Mouse (Mus musculus): Measurements from ENCODE around the gene Dok1. TPM values are rescaled to one million over a fixed set of nuclear protein-coding genes. Genes with fewer than 3 reads are reported as not detected.

Dok1 gene
- total and polyA plus RNA-seq, 3 experiments, result 18.7 to 22.3 TPM; not detected in 1

- no peak for DNase-seq (ENCODE audit: low read depth, low spot score)
- Histone ChIP-seq H3K79me2 (ENCODE audit: control insufficient read depth, insufficient read depth, low read length, poor library complexity) (no peaks in the 10 kb centered on the region), H3K4me3 (ENCODE audit: control insufficient read depth in 1 of 2, insufficient read depth in 1 of 2, low read depth in 2 of 2, low read length in 2 of 2) (no peak overlapping the region), H3K9ac (ENCODE audit: control insufficient read depth, low read depth, low read length, poor library complexity, severe bottlenecking) (no peak overlapping the region), H3K27ac (ENCODE audit: control insufficient read depth, low read depth, low read length) (no peak overlapping the region), H3K27me3 (ENCODE audit: control insufficient read depth in 1 of 2, insufficient read depth in 2 of 2, low read length in 2 of 2) (no peaks in the 10 kb centered on the region), H3K9me3 (replicated peaks; ENCODE audit: insufficient read depth, low read length) (no peaks in the 10 kb centered on the region), H3K4me1 (ENCODE audit: control insufficient read depth in 1 of 2, insufficient read depth in 2 of 2, low read length in 2 of 2) (peaks cover 17 to 27% of the 10 kb centered on the region in 2 experiments), H3K36me3 (ENCODE audit: control insufficient read depth in 1 of 2, insufficient read depth in 2 of 2, low read length in 2 of 2) (peaks cover 0 to 32% of the 10 kb centered on the region in 2 experiments; a peak in 2 of 4 replicates)
- TF ChIP-seq JUND (IDR thresholded peaks at IDR 0.05; ENCODE audit: low read depth, low read length) (no peak), HCFC1 (IDR thresholded peaks at IDR 0.05; ENCODE audit: low read depth, low read length) (no peak), ELF1 (IDR thresholded peaks at IDR 0.05; ENCODE audit: low read depth, low read length) (no peak), MYC (IDR thresholded peaks at IDR 0.05; ENCODE audit: low read depth, low read length) (no peak), RCOR1 (IDR thresholded peaks at IDR 0.05; ENCODE audit: low read depth, low read length) (no peak), SIN3A (IDR thresholded peaks at IDR 0.05; ENCODE audit: low read length) (no peak), MYB (IDR thresholded peaks at IDR 0.05; ENCODE audit: low read depth, low read length) (no peak), TBP (IDR thresholded peaks at IDR 0.05; ENCODE audit: low read depth, low read length) (no peak), KAT2A (conservative IDR thresholded peaks at IDR 0.05; ENCODE audit: low read depth, low read length) (no peak), TCF12 (IDR thresholded peaks at IDR 0.05; ENCODE audit: low read depth, low read length) (no peak), POLR2AphosphoS2 (IDR thresholded peaks at IDR 0.05; ENCODE audit: low read length) (no peak), RAD21 (IDR thresholded peaks at IDR 0.05; ENCODE audit: low read depth, low read length) (no peak), ZMIZ1 (IDR thresholded peaks at IDR 0.05; ENCODE audit: low read depth, low read length) (no peak)
Observed at GRCm38 (mm10) chr6:83023786-83024185, 9.5 kb downstream of the Dok1 start.

- Histone ChIP-seq H3K36me3 (ENCODE audit: control insufficient read depth in 1 of 2, insufficient read depth in 2 of 2, low read length in 2 of 2) (peaks cover 0 to 32% of the 10 kb centered on the region in 2 experiments; a peak in 2 of 4 replicates), H3K9ac (ENCODE audit: control insufficient read depth, low read depth, low read length, poor library complexity, severe bottlenecking) (no peak overlapping the region), H3K27ac (ENCODE audit: control insufficient read depth, low read depth, low read length) (no peak overlapping the region), H3K4me1 (ENCODE audit: control insufficient read depth in 1 of 2, insufficient read depth in 2 of 2, low read length in 2 of 2) (peaks cover 17 to 27% of the 10 kb centered on the region in 2 experiments), H3K4me3 (ENCODE audit: control insufficient read depth in 1 of 2, insufficient read depth in 1 of 2, low read depth in 2 of 2, low read length in 2 of 2) (no peak overlapping the region), H3K27me3 (ENCODE audit: control insufficient read depth in 1 of 2, insufficient read depth in 2 of 2, low read length in 2 of 2) (no peaks in the 10 kb centered on the region), H3K9me3 (replicated peaks; ENCODE audit: insufficient read depth, low read length) (no peaks in the 10 kb centered on the region), H3K79me2 (ENCODE audit: control insufficient read depth, insufficient read depth, low read length, poor library complexity) (no peaks in the 10 kb centered on the region)
- TF ChIP-seq MAX (IDR thresholded peaks at IDR 0.05; ENCODE audit: low read length), result peak; percentile 31; the same call in 1 of the 2 replicates
- no peak for TF ChIP-seq CHD2 (IDR thresholded peaks at IDR 0.05; ENCODE audit: low read length)
- TF ChIP-seq ETS1 (IDR thresholded peaks at IDR 0.05; ENCODE audit: low read depth, low read length), result peak; percentile 47; the same call in 1 of the 2 replicates
- TF ChIP-seq USF2 (IDR thresholded peaks at IDR 0.05; ENCODE audit: borderline replicate concordance in 1 of 2, insufficient read depth in 1 of 2, low read depth in 1 of 2, low read length in 2 of 2), result no peak
- no peak for TF ChIP-seq MEF2A (IDR thresholded peaks at IDR 0.05; ENCODE audit: extremely low read depth, insufficient replicate concordance, low read depth, low read length, poor library complexity, severe bottlenecking)
- TF ChIP-seq ZMIZ1 (IDR thresholded peaks at IDR 0.05; ENCODE audit: low read depth, low read length), result no peak
- TF ChIP-seq JUND (IDR thresholded peaks at IDR 0.05; ENCODE audit: low read depth, low read length), result no peak
- no peak for TF ChIP-seq RAD21 (IDR thresholded peaks at IDR 0.05; ENCODE audit: low read depth, low read length)
- TF ChIP-seq EP300 (IDR thresholded peaks at IDR 0.05; ENCODE audit: low read depth in 1 of 2, low read length in 2 of 2), result peak; percentile 26 to 35; a peak in 1 of 4 replicates
- TF ChIP-seq GATA1 (IDR thresholded peaks at IDR 0.05; ENCODE audit: low read depth, low read length), result peak; percentile 49; the same call in 1 of the 2 replicates
- no peak for TF ChIP-seq GABPA (IDR thresholded peaks at IDR 0.05; ENCODE audit: low read depth, low read length)
- TF ChIP-seq ELF1 (IDR thresholded peaks at IDR 0.05; ENCODE audit: low read depth, low read length), result no peak
- TF ChIP-seq BHLHE40 (IDR thresholded peaks at IDR 0.05; ENCODE audit: borderline replicate concordance, low read depth, low read length), result no peak
- no peak for TF ChIP-seq MAFK (IDR thresholded peaks at IDR 0.05; ENCODE audit: borderline replicate concordance, low read depth, low read length)
- TF ChIP-seq ZKSCAN1 (IDR thresholded peaks at IDR 0.05; ENCODE audit: low read depth, low read length), result no peak
- TF ChIP-seq SIN3A (IDR thresholded peaks at IDR 0.05; ENCODE audit: low read length), result 0 out of 2 replicates have a peak, but pooled peaks have one; percentile 37
- TF ChIP-seq MAZ (IDR thresholded peaks at IDR 0.05; ENCODE audit: low read depth, low read length), result no peak
- DNase-seq (ENCODE audit: low read depth, low spot score), result no peak
Observed at GRCm38 (mm10) chr6:83023008-83023407, 10.3 kb downstream of the Dok1 start.
